Mouse (Mus musculus) bone marrow, adult 2 months (tissue): ENCODE measurements around the gene Gar1. TPM values are rescaled to one million over a fixed set of nuclear protein-coding genes. Genes with fewer than 3 reads are reported as not detected.
A peak's percentile ranks its signal among the peaks of the same experiment; 100 is the strongest.

Experiments used
- H3K27ac ChIP-seq: fragments of 200-500 bp; 2 replicates; pipeline ENCODE4 v1.5.1; 2012; ENCODE audit warnings: low read depth, mild to moderate bottlenecking, control low read depth, inconsistent platforms, low read length; ENCODE audit not compliant: control insufficient read depth, poor library complexity, insufficient read depth
- H3K4me1 ChIP-seq: fragments of 200-500 bp; 2 replicates; pipeline ENCODE4 v1.6.1; 2011; ENCODE audit warnings: low read length; ENCODE audit not compliant: control insufficient read depth, insufficient read depth
- H3K4me3 ChIP-seq: fragments of 200-500 bp; replicated peaks from 2 replicates; pipeline ENCODE3; 2011; ENCODE audit warnings: mild to moderate bottlenecking, low read depth, low read length, control low read depth; ENCODE audit not compliant: control insufficient read depth
- CTCF ChIP-seq: fragments of 200-500 bp; IDR thresholded peaks from 2 replicates; pipeline ENCODE4 v1.5.1; 2011; ENCODE audit warnings: low read length, control low read depth; ENCODE audit not compliant: control insufficient read depth, insufficient read depth
- POLR2A ChIP-seq: fragments of 200-500 bp; IDR thresholded peaks from 2 replicates; pipeline ENCODE4 v1.6.1; 2011; ENCODE audit warnings: low read depth, mild to moderate bottlenecking, control low read depth, low read length, borderline replicate concordance; ENCODE audit not compliant: control insufficient read depth
- WGBS: fragments of 180-500 bp; shearing (Covaris S2); methylation state at CpG from one replicate; pipeline ENCODE4 v1.1.7; 2018; 5-methylcytosine and 5-hydroxymethylcytosine counted together
- polyA plus RNA-seq: library from polyadenylated mRNA; stranded (reverse); fragments of >200 nt; gene quantifications from 2 replicates; pipeline ENCODE4 v1.2.4, GENCODE M21; 2011; ENCODE audit warnings: low replicate concordance; ENCODE audit not compliant: missing spikeins, insufficient read depth, insufficient read length

The Gar1 gene
- polyA plus RNA-seq: 84.0 and 115 TPM in 2 replicates

- no peaks in the 10 kb centered on the region for H3K4me1 ChIP-seq
- TF ChIP-seq CTCF: no peak
- 0 out of 2 replicates have a peak, but pooled peaks have one; percentile 14 for TF ChIP-seq POLR2A
- H3K4me3 ChIP-seq: peak within 1 kb of the TSS; percentile 98
- under 1% methylated on average over 60 of the region's 60 CpGs for WGBS
- H3K27ac ChIP-seq: peak within 1 kb of the TSS; percentile 92
Observed at GRCm38 (mm10) chr3:129831035-129831568, at the start of gene Gar1. Gene Gar1 (minus strand): TSS chr3:129831396.

- H3K4me3 ChIP-seq: no peak overlapping the region
- 82% methylated on average over 2 of the region's 2 CpGs for WGBS
Observed at GRCm38 (mm10) chr3:129879913-129880312, 48.7 kb upstream of the Gar1 start.

GRCm38 (mm10) chr3:129879131-129879757 lies 48.0 kb upstream of the Gar1 start:
- peak overlapping the region; percentile 91 for H3K4me3 ChIP-seq
- H3K4me1 ChIP-seq: no peaks in the 10 kb centered on the region; the same call in none of the 2 replicates
- no peak overlapping the region; the same call in 1 of the 2 replicates for H3K27ac ChIP-seq
- TF ChIP-seq CTCF (no peak), POLR2A (no peak)
- under 1% methylated on average over 25 of the region's 25 CpGs for WGBS

More at GRCm38 (mm10) chr3:129879913-129880312, 48.7 kb upstream of the Gar1 start:
- no peaks in the 10 kb centered on the region; the same call in none of the 2 replicates for H3K4me1 ChIP-seq
- H3K27ac ChIP-seq: no peak overlapping the region
- TF ChIP-seq CTCF (no peak), POLR2A (no peak)

GRCm38 (mm10) chr3:129878405-129879021 lies 47.3 kb upstream of the Gar1 start, which contains the start of gene Pla2g12a:
Gene Pla2g12a (plus strand): TSS chr3:129878606.
- WGBS: under 1% methylated on average over 66 of the region's 66 CpGs
- no peaks in the 10 kb centered on the region; the same call in none of the 2 replicates for H3K4me1 ChIP-seq
- no peak for TF ChIP-seq CTCF
- peak; percentile 34; the same call in 1 of the 2 replicates for TF ChIP-seq POLR2A
- peak within 1 kb of the TSS; percentile 49; the same call in 1 of the 2 replicates for H3K27ac ChIP-seq
- H3K4me3 ChIP-seq: peak within 1 kb of the TSS; percentile 91

- TF ChIP-seq CTCF: no peak
- no peak for TF ChIP-seq POLR2A
- WGBS: 84% methylated on average over 10 of the region's 10 CpGs
- H3K4me1 ChIP-seq: no peaks in the 10 kb centered on the region; the same call in none of the 2 replicates
- H3K4me3 ChIP-seq: no peak overlapping the region
- no peak overlapping the region for H3K27ac ChIP-seq
Observed at GRCm38 (mm10) chr3:129877327-129877726, 46.1 kb upstream of the Gar1 start.

GRCm38 (mm10) chr3:129863698-129864097 lies 32.5 kb upstream of the Gar1 start:
- no peak overlapping the region for H3K4me3 ChIP-seq
- TF ChIP-seq CTCF: peak; percentile 76
- no peak for TF ChIP-seq POLR2A
- 56% methylated on average over 14 of the region's 14 CpGs for WGBS
- no peak overlapping the region for H3K27ac ChIP-seq
- no peaks in the 10 kb centered on the region for H3K4me1 ChIP-seq

GRCm38 (mm10) chr3:129862592-129862991 lies 31.4 kb upstream of the Gar1 start:
- H3K4me1 ChIP-seq: no peaks in the 10 kb centered on the region
- WGBS: 54% methylated on average over 2 of the region's 2 CpGs
- H3K27ac ChIP-seq: no peak overlapping the region
- H3K4me3 ChIP-seq: no peak overlapping the region
- no peak for TF ChIP-seq CTCF

GRCm38 (mm10) chr3:129846846-129847245 lies 15.7 kb upstream of the Gar1 start:
- Histone ChIP-seq H3K27ac (no peak overlapping the region), H3K4me3 (no peak overlapping the region), H3K4me1 (no peaks in the 10 kb centered on the region)
- WGBS: 78% methylated on average over 7 of the region's 7 CpGs
- no peak for TF ChIP-seq POLR2A
- no peak for TF ChIP-seq CTCF
